Mouse (Mus musculus) embryonic stem cell, embryonic (primary cell): Measurements from ENCODE around the gene Zfp654.

Source experiments
- CTCF ChIA-PET, 4 experiments: fragments of 300-600 bp in 2 of 4; fragments of 350-600 bp in 2 of 4; sonication (Branson Sonifier 250); formaldehyde crosslinking; loops; one replicate each; lab custom pipeline; 2022; ENCODE audit warnings: inconsistent platforms in 2 of 4; lab: Charles Lee
- POLR2A ChIA-PET, 4 experiments: fragments of 300-600 bp in 2 of 4; fragments of 350-600 bp in 2 of 4; sonication (Branson Sonifier 250); formaldehyde crosslinking; loops; one replicate each; lab custom pipeline; 2022; ENCODE audit warnings: antibody characterized with exemption in 4 of 4, inconsistent platforms in 1 of 4; lab: Charles Lee

Zfp654 gene

GRCm38 (mm10) chr16:64757666-64758400 lies 93.6 kb downstream of the Zfp654 start:
- POLR2A ChIA-PET = interaction anchor here in 3 of 4 experiments (0.6 to 1.6 kb wide), 8 partner anchors 9 to 345 kb away, joined by 3 to 4 read pairs (median 3); partner anchors contain the start of gene 4930453N24Rik (in 2 of the 3)
- CTCF ChIA-PET = interaction anchor here in 1 of 4 experiments (0.6 kb wide), 1 partner anchor 141 kb away, joined by 3 read pairs; no protein-coding TSS in a partner anchor

- CTCF ChIA-PET = no interaction called here
- POLR2A ChIA-PET = interaction anchor here in 1 of 4 experiments (0.9 kb wide), 1 partner anchor 14 kb away, joined by 6 read pairs; no protein-coding TSS in a partner anchor
Measured at GRCm38 (mm10) chr16:64756321-64756720, 95.1 kb downstream of the Zfp654 start.

- ChIA-PET CTCF (no interaction called here), POLR2A (no interaction called here)
Measured at GRCm38 (mm10) chr16:64754743-64755139, 96.7 kb downstream of the Zfp654 start.

GRCm38 (mm10) chr16:64753990-64754742 lies 97.3 kb downstream of the Zfp654 start:
- POLR2A ChIA-PET = no interaction called here
- CTCF ChIA-PET = no interaction called here

GRCm38 (mm10) chr16:64748237-64748636 lies 103.2 kb downstream of the Zfp654 start:
- ChIA-PET POLR2A (interaction anchor here in 2 of 4 experiments (0.8 to 1.3 kb wide), 2 partner anchors 14 kb away, joined by 3 to 4 read pairs; no protein-coding TSS in a partner anchor), CTCF (interaction anchor here (0.5 to 1.2 kb wide), 7 partner anchors 9 to 1855 kb away, joined by 3 to 6 read pairs (median 3); no protein-coding TSS in a partner anchor)

GRCm38 (mm10) chr16:64745089-64745488 lies 106.4 kb downstream of the Zfp654 start:
- CTCF ChIA-PET = no interaction called here
- POLR2A ChIA-PET = no interaction called here

GRCm38 (mm10) chr16:64737289-64737688 lies 114.2 kb downstream of the Zfp654 start:
- POLR2A ChIA-PET = no interaction called here
- CTCF ChIA-PET = no interaction called here
